Mouse (Mus musculus) MN1 (cell line): ENCODE measurements around the gene Slc4a3.
A peak's percentile ranks its signal among the peaks of the same experiment; 100 is the strongest.

Experiments used
- DNase-seq: peaks from one replicate; pipeline ENCODE4 v3.0.0-alpha.2; 2016; ENCODE audit warnings: low spot score

The Slc4a3 gene

DNA sequence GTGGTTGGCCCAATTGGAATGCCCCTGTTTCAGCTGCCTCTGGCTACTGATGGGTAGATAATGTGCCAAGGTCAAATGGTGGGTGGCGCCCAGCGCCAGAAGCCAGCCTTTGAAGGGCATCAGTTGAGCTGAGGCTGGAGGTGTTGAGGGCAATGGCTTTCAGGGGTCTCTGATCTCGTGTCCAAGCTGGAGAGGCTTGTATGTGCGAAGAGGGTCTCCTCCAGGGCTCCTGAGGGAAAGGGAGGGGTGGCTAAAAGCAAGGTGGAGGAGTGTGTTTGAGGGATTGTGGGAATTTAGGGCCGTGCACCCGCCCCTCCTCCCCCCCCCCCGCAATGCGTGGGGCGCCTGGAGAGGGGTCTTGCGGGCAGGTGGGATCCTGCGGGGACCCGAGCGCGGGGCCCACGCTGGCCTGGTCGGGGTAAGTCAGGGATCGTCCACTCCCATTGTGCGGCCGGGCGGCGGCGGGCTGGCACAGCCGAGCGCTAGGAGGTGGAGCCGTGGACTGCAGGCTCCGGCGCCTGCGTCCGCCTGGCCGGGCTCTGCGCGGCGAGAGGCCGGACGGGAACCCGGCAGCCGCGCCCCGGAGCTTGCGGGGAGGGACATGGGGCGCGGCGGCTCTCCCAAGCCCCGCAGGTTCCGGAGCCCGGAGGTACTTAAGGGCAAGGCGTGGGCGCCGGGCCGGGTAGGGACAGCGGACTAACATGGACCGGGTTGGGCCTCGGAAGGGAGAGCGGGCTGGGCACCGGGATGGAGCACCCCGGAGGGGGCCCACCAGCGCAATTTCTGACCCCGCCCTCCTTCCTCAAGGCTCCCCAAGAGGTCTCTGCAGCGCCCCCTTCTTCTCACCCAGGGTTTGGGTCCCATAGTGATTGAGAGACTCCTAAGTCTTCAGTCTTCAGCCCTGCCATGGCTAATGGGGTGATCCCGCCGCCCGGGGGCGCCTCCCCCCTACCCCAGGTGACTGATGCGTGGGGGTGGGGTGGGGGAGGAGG is at the start of gene Slc4a3:
TSS of gene Slc4a3 (plus strand) at position 302 of the 992 bp plus-strand sequence.
- DNase-seq, result peak; percentile 80

GRCm38 (mm10) chr1:75498897-75499296 is 47.2 kb upstream of the Slc4a3 start:
- no peak for DNase-seq

DNA sequence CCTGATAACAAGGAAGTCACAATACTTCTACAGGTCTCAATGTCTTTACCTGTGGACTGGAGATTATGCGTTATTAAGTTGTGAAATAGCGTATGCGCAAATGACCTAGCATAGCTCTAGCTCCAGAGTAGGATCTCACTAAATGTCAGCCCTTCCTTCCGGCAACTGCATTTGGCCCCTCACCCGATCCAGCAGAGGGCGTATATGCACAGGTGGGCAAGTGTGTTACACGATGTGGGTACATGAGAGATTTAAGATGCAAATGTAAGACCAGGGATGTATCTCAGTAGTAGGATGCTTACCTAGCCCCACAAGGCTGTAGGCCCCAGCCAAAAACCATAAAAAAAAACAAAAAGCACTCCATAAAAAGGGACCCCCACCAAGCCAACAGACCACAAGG is 46.6 kb upstream of the Slc4a3 start:
- DNase-seq, result no peak

- no peak for DNase-seq
These were observed 44.2 kb upstream of the Slc4a3 start for GRCm38 (mm10) chr1:75501905-75502304.

DNA sequence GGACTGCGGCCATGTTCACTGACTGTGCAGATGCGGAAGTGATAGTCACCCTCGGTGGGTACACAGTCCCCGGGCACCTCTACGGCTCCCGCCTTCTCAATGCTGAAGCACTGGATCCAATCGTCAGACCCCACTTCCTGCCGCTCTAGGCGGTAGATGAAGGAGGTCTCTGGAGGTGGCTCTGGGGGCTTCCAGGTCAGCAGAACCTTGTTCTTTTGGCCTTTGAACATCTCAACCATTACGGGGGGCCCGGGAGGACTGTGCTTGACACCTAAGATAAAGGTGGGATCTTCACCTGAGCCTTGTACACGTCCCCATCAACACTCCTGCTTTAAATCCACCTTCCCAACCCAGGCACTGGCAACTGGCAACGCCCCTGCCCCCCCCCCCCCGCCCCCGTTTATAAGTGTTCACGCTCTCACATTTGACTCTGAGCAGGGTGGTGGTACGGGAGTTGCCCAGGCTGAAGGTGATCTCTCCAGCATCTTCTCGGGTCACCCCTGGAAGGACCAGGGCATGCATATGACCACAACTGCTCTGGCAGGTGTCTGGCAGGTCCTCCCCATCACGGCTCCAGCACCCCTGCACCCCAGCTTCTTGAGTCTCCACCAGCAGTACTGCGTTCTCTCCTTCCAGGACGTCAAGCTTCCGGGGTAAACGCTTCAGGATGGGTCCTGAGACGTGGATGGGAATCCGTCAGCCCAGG is 43.0 kb upstream of the Slc4a3 start:
- DNase-seq, result no peak

DNA sequence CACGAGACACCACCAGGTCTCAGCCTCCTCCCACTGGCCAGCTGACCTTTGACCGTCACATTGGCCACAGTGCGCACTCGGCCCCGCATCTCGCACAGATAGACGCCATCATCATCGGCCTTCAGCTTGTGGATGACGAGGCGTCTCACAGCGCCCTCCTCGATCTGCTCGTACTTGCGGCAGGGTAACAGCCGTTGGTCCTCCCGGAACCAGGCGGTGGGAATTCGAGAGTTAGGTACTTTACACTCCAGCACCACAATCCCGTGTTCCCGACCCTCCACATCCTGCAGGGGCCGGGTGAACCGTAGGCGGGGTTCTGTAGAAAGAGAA is 42.5 kb upstream of the Slc4a3 start:
- DNase-seq, result no peak

- DNase-seq, result no peak
These were observed 41.6 kb upstream of the Slc4a3 start for GRCm38 (mm10) chr1:75504256-75505045.

- DNase-seq, result peak; percentile 75
These were observed 40.7 kb upstream of the Slc4a3 start for GRCm38 (mm10) chr1:75505159-75505955.

GRCm38 (mm10) chr1:75505956-75506831 is 39.9 kb upstream of the Slc4a3 start, which contains the start of gene Obsl1:
Gene Obsl1, minus strand, starts transcription at chr1:75506452.
- peak; percentile 76 for DNase-seq

DNA sequence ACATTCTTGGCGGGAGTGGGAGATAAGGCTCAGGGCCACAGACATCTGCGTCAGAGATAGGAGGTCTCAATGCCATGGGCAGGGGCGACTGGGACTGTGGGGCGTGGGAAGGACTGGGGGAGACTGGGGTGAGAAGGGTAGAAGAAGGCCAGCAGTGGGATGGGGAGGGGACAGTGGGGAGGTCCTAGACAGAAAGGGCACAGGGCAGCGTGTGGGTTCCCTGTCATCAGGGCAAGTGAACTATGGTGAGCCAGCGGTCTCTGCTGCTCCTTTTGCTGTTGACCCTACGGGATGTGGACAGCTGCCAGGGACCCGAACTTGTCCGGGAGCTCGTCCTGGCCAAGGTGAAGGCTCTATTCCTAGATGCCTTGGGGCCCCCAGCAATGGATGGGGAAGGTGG is 39.1 kb upstream of the Slc4a3 start, which contains the start of gene Inha:
TSS of gene Inha (plus strand) at position 72 of the 400 bp plus-strand sequence.
- DNase-seq, result no peak

- DNase-seq, result no peak
These were observed 36.5 kb upstream of the Slc4a3 start for GRCm38 (mm10) chr1:75509586-75509985.

- DNase-seq, result no peak
These were observed 35.9 kb upstream of the Slc4a3 start for GRCm38 (mm10) chr1:75510154-75510553.

DNA sequence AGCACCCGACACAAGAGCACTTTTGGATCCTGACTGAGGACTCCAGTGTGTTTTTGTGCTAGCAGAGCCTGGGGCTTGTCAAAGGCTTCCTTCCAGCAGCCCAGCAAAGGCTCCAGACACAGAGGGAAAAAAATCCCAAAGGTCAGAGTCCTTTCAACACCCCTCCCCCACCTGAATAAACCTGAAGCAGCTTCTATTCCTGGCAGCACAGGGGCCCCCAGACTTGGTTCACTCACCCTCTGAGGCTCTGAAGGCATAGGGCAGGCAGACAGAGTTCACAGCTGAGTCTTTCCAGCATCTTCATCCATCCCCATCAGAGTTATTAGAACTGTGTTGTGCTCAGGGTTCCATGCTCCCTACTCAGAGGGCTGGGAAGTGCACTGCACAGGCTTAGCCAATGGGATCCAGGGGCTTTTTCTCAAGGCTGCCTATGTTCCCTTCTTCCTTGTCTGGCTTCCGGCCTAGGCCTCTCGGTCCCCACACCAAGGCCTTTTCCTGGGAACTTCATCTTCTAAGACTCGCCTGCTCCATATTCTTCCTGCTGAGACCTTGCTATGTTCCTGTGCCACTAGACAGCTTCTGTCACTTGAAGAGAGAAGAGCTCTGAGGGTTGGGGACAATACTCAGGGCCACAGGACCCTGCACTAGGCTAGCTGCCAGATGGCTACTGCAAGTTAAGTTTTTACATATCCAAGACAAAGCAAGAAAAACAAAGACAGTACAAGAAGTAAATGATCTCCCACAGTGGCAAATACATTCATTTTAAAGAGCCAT is 34.4 kb upstream of the Slc4a3 start:
- no peak for DNase-seq

DNA sequence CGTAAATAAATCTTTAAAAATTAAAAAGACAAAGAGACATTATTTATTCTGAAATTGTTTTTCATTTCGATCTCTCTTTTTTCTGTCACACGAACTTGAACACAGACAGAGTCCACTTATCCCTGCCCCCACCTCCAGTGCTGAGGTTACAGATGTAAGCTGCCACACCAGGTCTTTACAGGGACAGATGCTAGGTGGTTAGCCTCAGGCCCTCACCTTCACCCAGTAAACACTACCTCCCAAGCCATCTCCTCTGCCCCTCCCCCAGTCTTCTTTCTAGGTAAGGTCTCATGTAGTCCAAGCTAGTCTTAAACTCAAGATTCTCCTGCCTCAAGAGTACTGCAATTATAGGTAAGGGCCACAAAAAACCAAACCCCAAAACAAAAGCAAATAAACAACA is 33.5 kb upstream of the Slc4a3 start:
- no peak for DNase-seq

- no peak for DNase-seq
These were observed 29.2 kb upstream of the Slc4a3 start for GRCm38 (mm10) chr1:75516703-75517380.

- DNase-seq, result no peak
These were observed 28.1 kb upstream of the Slc4a3 start for GRCm38 (mm10) chr1:75517984-75518383.

- no peak for DNase-seq
These were observed 27.6 kb upstream of the Slc4a3 start for GRCm38 (mm10) chr1:75518427-75518826.

- DNase-seq, result peak; percentile 29
These were observed 26.5 kb upstream of the Slc4a3 start for GRCm38 (mm10) chr1:75519576-75519975.
